Mouse (Mus musculus) ovary, postnatal 14 days (tissue): ENCODE measurements at regions not wholly inside any gene's neighbourhood (a gene's known extent, or its start where the extent isn't known, plus 50 kb on each side); places are given as distances from the start of the nearest gene placed in this dataset.

Experiments
- DNase-seq: peaks from one replicate; pipeline ENCODE4 v3.0.0; 2022; ENCODE audit warnings: low spot score

DNA sequence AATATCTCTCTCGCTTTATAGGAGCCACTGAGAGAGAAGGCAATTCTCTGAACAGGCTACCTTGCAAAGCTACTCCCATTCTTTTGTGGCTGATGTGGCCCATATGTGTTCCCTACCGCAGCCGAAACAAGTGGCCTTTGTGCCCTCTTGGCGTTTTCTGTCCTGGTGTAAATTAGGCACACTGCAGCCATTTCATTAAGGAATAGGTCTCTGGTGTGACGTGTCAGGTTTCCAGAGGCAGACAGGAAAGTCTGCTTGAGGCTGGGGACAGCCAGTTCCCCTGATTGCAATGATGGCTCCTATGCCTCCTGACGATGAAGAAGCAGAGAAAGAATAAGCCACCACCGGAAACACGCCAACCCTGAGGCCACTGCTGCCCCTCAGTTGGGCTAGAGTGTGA is 59.3 kb upstream of the Bcor start:
- DNase-seq, result no peak

- DNase-seq, result no peak
Measured at GRCm38 (mm10) chrX:12224314-12224713, 64.2 kb upstream of the Bcor start.

GRCm38 (mm10) chrX:12225116-12225891 is 65.1 kb upstream of the Bcor start:
- DNase-seq, result no peak

- no peak for DNase-seq
Measured at GRCm38 (mm10) chrX:12225892-12226206, 65.7 kb upstream of the Bcor start.

DNA sequence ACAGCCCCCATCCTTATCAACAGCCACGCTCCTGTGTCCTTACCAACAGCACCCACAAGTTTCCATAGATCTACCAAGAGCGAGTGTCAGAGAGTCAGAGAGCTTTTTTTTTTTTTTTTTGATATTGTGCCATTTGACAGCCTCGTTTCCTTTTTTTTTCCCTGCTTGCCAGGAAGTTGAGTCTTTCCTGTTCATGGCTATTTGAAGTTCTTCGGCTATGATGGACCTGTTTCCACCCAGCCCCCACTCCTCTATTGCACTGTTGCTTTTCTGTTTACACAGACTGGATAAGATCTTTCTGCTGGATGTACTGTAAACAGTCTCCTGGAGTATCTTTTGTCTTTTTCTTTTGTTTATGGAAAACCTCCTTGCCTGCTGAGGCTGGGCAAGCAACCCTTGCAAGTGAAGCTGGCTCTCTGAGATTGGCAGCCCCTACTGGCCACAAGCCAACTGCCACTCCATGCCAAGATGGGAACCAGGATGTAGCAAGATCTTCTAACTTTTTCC is 80.4 kb upstream of the Bcor start:
- DNase-seq, result no peak

DNA sequence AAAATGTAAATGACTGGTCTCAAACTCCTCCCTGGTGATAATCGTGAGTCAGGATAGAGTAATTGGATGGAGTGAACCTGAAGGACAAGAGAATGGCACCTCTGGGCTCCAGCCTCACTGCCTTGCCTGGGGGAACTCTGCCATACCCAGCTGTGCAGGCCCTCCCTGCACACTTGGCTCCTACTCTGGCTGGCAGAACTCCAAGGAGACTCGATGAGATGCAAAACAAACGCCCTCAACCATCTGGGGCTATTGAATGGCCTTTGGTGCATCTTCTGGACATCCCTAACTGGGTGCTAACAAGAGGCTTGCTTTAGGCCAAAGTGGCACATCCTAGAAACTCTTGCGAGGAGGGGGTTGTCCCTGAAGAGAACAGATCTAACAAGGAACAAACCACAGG is 81.6 kb upstream of the Bcor start:
- DNase-seq, result no peak

DNA sequence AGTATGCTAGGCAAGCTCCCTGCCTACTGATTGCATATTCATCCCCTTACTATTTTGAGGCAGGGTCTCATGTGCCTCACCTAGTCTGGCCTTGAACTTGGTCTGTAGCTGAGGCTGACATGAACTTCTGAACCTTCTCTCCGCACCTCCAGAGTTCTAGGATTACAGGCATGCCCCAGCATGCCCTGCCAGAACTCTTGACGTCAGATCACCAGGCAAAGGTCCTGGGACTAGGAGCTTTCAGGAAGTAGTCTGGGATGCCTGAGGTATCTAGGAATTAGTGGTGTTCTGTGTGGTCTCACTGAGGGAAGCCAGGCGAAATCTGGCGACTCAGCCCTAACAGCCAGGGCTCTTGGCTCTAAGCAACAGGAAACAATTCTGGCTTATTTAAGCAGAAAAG is 88.9 kb upstream of the Bcor start:
- DNase-seq, result no peak

- no peak for DNase-seq
Measured at GRCm38 (mm10) chrX:12249911-12250310, 89.8 kb upstream of the Bcor start.

- peak; percentile 27 for DNase-seq
Measured at GRCm38 (mm10) chrX:12251853-12252679, 91.9 kb upstream of the Bcor start.

- no peak for DNase-seq
Measured at GRCm38 (mm10) chrX:12252680-12253021, 92.5 kb upstream of the Bcor start.

DNA sequence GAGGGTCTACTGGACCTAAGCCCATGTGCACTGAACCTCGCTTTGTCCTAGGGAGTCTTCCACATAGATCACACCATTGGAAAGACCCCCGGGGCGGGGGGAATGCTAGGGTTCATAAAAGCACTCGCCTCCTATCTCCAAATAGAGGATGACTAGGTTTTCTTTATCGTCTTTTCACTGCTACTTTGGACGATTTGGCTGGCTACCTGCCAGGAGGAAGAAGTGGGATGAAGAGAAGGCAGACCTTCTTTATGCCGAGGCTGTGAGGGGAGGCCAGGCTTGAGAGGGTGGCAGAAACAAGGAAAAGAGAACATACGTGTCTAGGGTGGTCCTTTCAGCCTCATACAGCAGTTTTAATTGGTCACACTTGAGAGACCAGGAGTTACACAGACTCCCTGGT is 96.6 kb upstream of the Bcor start:
- no peak for DNase-seq

GRCm38 (mm10) chrX:12263834-12264233 is 103.7 kb upstream of the Bcor start:
- DNase-seq, result no peak

GRCm38 (mm10) chrX:12284741-12285140 is 124.6 kb upstream of the Bcor start:
- no peak for DNase-seq

GRCm38 (mm10) chrX:12285141-12285540 is 125.0 kb upstream of the Bcor start:
- DNase-seq, result no peak

GRCm38 (mm10) chrX:12285976-12286909 is 126.1 kb upstream of the Bcor start:
- DNase-seq, result no peak

DNA sequence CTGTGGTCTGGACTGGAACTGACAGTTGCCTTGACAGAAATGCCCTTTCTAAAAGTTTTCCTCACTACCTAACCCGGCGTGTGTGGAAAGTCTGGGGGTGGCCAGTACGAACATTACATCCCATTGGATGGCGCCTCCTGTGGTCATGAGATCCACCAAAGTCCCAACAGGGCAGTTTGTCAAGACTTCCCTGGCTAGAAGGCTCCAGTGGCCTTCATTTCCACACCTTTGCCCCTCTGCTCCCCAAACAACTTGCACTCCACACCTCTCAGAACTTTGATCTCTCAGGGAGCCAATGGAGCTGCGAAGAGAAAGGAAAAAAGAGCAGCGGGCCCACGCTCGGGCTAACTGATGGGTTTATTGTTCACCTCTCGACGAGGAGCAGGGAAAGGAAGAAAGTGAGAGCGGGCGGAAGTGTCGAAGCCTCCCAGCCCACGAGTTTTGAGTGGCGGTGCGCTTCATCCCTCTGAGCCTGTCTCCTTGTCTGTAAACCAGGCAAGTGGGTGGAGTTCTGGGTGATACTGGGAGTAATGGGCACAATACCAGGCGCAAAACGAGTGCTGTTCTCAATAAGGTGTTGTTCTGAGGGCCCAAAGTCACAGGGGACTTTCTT is 126.9 kb upstream of the Bcor start:
- DNase-seq, result no peak

- no peak for DNase-seq
Measured at GRCm38 (mm10) chrX:12287656-12288561, 127.8 kb upstream of the Bcor start.

GRCm38 (mm10) chrX:12288562-12289117 is 128.5 kb upstream of the Bcor start:
- no peak for DNase-seq

DNA sequence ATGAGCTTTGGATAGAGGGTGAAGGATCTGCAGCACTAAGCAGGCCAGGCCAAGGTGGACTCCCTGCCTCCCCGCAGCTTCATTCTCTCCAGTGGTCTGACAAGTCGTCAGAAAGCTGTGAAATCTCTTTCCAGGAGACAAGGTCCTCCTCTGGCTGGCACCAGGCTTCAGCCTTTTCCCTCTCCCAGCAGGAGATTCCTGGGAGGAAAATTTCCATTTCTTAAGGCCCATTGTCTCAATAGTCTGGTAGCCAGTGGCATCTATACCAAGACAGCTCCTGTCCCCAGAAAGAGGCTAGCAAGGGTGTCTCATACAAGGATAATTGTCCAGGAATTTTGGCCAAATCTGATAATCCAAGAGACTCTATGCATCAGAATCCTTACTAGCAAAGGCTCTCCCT is 133.0 kb upstream of the Bcor start:
- no peak for DNase-seq

- DNase-seq, result no peak
Measured at GRCm38 (mm10) chrX:12294452-12294851, 134.3 kb upstream of the Bcor start.

DNA sequence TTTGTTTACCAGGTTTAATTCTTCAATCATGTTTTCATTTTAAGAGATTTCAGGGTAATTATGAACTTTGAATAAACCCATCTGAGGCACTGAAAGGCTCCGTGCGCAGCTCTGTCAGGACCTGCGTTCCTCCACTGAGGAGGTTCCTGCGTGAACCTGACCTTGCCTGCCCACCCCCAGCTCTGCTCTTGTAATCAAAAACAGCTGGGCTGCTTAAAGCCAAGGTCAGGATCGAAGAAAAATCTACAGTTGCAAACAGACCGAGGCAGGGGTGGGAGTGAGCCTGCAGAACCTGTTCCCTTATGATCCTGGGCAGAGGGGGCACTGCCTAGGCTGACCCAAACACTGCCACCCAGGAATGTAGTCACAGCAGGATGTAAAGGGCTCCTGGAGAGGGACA is 134.8 kb upstream of the Bcor start:
- no peak for DNase-seq
